Mouse (Mus musculus) midbrain, embryonic 11.5 days (tissue): ENCODE results near the gene Gm3286. TPM values are rescaled to one million over a fixed set of nuclear protein-coding genes. Genes with fewer than 3 reads are reported as not detected.
"Not testable (repeated sequence)": the region's sequence is repeated elsewhere in the genome, so short reads cannot be mapped to it uniquely, and the experiment has no call there.

Source experiments
- ATAC-seq: fragments of 200-750 bp; cut with Nextera tagmentation; 2 replicates; pipeline ENCODE4 v1.8.0; 2017; ENCODE audit warnings: moderate TSS enrichment, moderate library complexity; ENCODE audit not compliant: low FRiP score
- DNase-seq: peaks from one replicate; pipeline ENCODE4 v3.0.0; 2015; ENCODE audit warnings: low spot score; ENCODE audit errors: missing footprints
- H3K27ac ChIP-seq: fragments of 300-500 bp; sonication (generic); 2 replicates; pipeline ENCODE4 v1.5.1; 2014; ENCODE audit warnings: low read depth, low read length
- H3K27me3 ChIP-seq: fragments of 300-500 bp; sonication (generic); 2 replicates; pipeline ENCODE4 v1.6.1; 2014; ENCODE audit warnings: mild to moderate bottlenecking, low read length, moderate library complexity, mixed read lengths; ENCODE audit not compliant: control insufficient read depth, insufficient read depth
- H3K36me3 ChIP-seq: fragments of 300-500 bp; sonication (generic); 2 replicates; pipeline ENCODE4 v1.6.1; 2014; ENCODE audit warnings: mild to moderate bottlenecking, low read length, moderate library complexity, mixed read lengths; ENCODE audit not compliant: control insufficient read depth, insufficient read depth
- H3K4me1 ChIP-seq: fragments of 300-500 bp; sonication (generic); 2 replicates; pipeline ENCODE4 v1.6.1; 2014; ENCODE audit warnings: low read length; ENCODE audit not compliant: control insufficient read depth, insufficient read depth
- H3K4me2 ChIP-seq: fragments of 300-500 bp; sonication (generic); 2 replicates; pipeline ENCODE4 v1.6.1; 2014; ENCODE audit warnings: mild to moderate bottlenecking, moderate library complexity
- H3K4me3 ChIP-seq: fragments of 300-500 bp; sonication (generic); 2 replicates; pipeline ENCODE4 v1.5.1; 2014; ENCODE audit warnings: low read depth, low read length
- H3K9ac ChIP-seq: fragments of 300-500 bp; sonication (generic); 2 replicates; pipeline ENCODE4 v1.6.1; 2014; ENCODE audit warnings: low read length
- H3K9me3 ChIP-seq: fragments of 300-500 bp; sonication (generic); 2 replicates; pipeline ENCODE4 v1.6.1; 2016; ENCODE audit warnings: low read length; ENCODE audit not compliant: control insufficient read depth
- polyA plus RNA-seq: library from polyadenylated mRNA; unstranded; fragments of >200 nt; fragmentation: Nextera tagmentation; extraction: Ambion mirVana; gene quantifications from 2 replicates; pipeline ENCODE4 v1.2.1, GENCODE M21; 2014

The Gm3286 gene
- polyA plus RNA-seq, result not detected in 2 replicates

DNA sequence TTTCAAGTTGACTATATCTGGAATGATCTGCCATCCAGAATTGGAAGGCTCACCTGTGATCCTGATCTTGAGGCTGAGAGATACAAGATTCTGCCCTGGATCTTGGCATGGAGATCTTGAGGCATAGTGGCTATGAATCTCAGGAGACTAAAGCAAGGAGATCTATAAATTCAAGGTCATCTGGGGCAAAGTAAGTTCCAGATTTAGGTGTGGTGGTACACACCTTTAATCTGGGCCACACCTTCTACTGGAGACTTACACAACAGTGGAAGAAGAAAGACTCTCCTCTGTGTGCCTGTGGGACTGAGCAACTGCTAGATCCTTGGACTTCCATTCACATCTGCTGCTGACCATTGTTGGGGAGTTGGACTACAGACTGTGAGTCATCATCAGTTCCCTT, at the start of gene Gm3286:
Gene Gm3286 (plus strand): TSS at position 301 of the 400 bp plus-strand sequence.
- H3K36me3 ChIP-seq, H3K27me3 ChIP-seq, H3K4me2 ChIP-seq: not testable (repeated sequence)

More for the DNA sequence above, at the start of gene Gm3286:
- not testable (repeated sequence) for H3K9me3 ChIP-seq, H3K4me3 ChIP-seq, DNase-seq, ATAC-seq, H3K27ac ChIP-seq, H3K4me1 ChIP-seq, H3K9ac ChIP-seq

Other genes starting within 250 kb of the Gm3286 start
- gene Gm10424, start 238.0 kb upstream of the Gm3286 start, polyA plus RNA-seq, result not detected in 2 replicates
- not detected in 2 replicates for gene Gm3259, start 204.8 kb upstream of the Gm3286 start, polyA plus RNA-seq
- not detected in 2 replicates for gene D5Ertd577e, start 54.0 kb upstream of the Gm3286 start, polyA plus RNA-seq
- not detected in 2 replicates for gene Gm7971, start 84.1 kb downstream of the Gm3286 start, polyA plus RNA-seq
- gene Gm7978, start 225.4 kb downstream of the Gm3286 start, polyA plus RNA-seq, result not detected in 2 replicates
- not detected in 2 replicates for gene Gm7982, start 231.3 kb downstream of the Gm3286 start, polyA plus RNA-seq